Mouse (Mus musculus) ES-E14 (cell line): ENCODE measurements at regions not wholly inside any gene's neighbourhood (a gene's known extent, or its start where the extent isn't known, plus 50 kb on each side); places are given as distances from the start of the nearest gene placed in this dataset.

ENCODE experiments used
- HCFC1 ChIP-seq: IDR thresholded peaks from 2 replicates; pipeline ENCODE4 v1.6.1; 2012; ENCODE audit warnings: low read length, inconsistent platforms, borderline replicate concordance; ENCODE audit not compliant: insufficient read depth
- ZC3H11A ChIP-seq: IDR thresholded peaks from 2 replicates; pipeline ENCODE4 v1.6.1; 2012; ENCODE audit warnings: low read depth, mild to moderate bottlenecking, inconsistent platforms, low read length, borderline replicate concordance
- ZNF384 ChIP-seq: IDR thresholded peaks from 2 replicates; pipeline ENCODE4 v1.6.1; 2012; ENCODE audit warnings: low read depth, low read length, inconsistent platforms

- no peak for TF ChIP-seq ZNF384
- no peak for TF ChIP-seq HCFC1
- no peak for TF ChIP-seq ZC3H11A
Measured at GRCm38 (mm10) chr10:37494552-37495166, 355.9 kb upstream of the Marcks start.
